Mouse (Mus musculus) olfactory bulb, adult 2 months (tissue): Measurements from ENCODE around the gene Sptssb. TPM values are rescaled to one million over a fixed set of nuclear protein-coding genes. Genes with fewer than 3 reads are reported as not detected.

Experiments used
- H3K27ac ChIP-seq: fragments of 200-500 bp; 2 replicates; pipeline ENCODE4 v1.5.1; 2012; ENCODE audit warnings: low read depth, low read length; ENCODE audit not compliant: insufficient read depth
- H3K4me1 ChIP-seq: fragments of 200-500 bp; 2 replicates; pipeline ENCODE4 v1.6.1; 2012; ENCODE audit warnings: low read length; ENCODE audit not compliant: control insufficient read depth, insufficient read depth
- H3K4me3 ChIP-seq: fragments of 200-500 bp; 2 replicates; pipeline ENCODE4 v1.5.1; 2012; ENCODE audit warnings: mild to moderate bottlenecking, low read depth, low read length, moderate library complexity; ENCODE audit not compliant: insufficient read depth
- CTCF ChIP-seq: fragments of 200-500 bp; IDR thresholded peaks from 2 replicates; pipeline ENCODE4 v1.5.1; 2012; ENCODE audit warnings: low read depth, mild to moderate bottlenecking, low read length, moderate library complexity; ENCODE audit not compliant: insufficient read depth
- POLR2A ChIP-seq: fragments of 200-500 bp; IDR thresholded peaks from 2 replicates; pipeline ENCODE4 v1.6.1; 2012; ENCODE audit warnings: mild to moderate bottlenecking, low read depth, low read length, moderate library complexity; ENCODE audit not compliant: insufficient read depth
- WGBS: fragments of 180-500 bp; shearing (Covaris S2); methylation state at CpG from one replicate; pipeline ENCODE4 v1.1.7; 2018; 5-methylcytosine and 5-hydroxymethylcytosine counted together
- polyA plus RNA-seq: library from polyadenylated mRNA; stranded (reverse); fragments of >200 nt; gene quantifications from 2 replicates; pipeline ENCODE4 v1.2.4, GENCODE M21; 2012; ENCODE audit warnings: low replicate concordance; ENCODE audit not compliant: missing spikeins, insufficient read depth, insufficient read length

Gene Sptssb
- polyA plus RNA-seq, 1 experiment, result not detected

- Histone ChIP-seq H3K4me3 (no peak overlapping the region), H3K27ac (peak overlapping the region; percentile 33), H3K4me1 (peaks cover 6% of the 10 kb centered on the region; the same call in 1 of the 2 replicates)
- TF ChIP-seq POLR2A, result no peak
- WGBS, result 48% methylated on average over 9 of the region's 9 CpGs
Observed at GRCm38 (mm10) chr3:69861789-69862395, 2.2 kb upstream of the Sptssb start.

GRCm38 (mm10) chr3:69860589-69861521 is 1.1 kb upstream of the Sptssb start:
- Histone ChIP-seq H3K4me3 (peak overlapping the region; percentile 48), H3K4me1 (peaks cover 6% of the 10 kb centered on the region; the same call in 1 of the 2 replicates), H3K27ac (peak overlapping the region; percentile 27; the same call in 1 of the 2 replicates)
- WGBS, result under 1% methylated on average over 40 of the region's 40 CpGs
- TF ChIP-seq CTCF (no peak), POLR2A (no peak)

- Histone ChIP-seq H3K27ac (no peak overlapping the region), H3K4me3 (no peak overlapping the region), H3K4me1 (no peaks in the 10 kb centered on the region)
- TF ChIP-seq POLR2A, result no peak
- no peak for TF ChIP-seq CTCF
- 84% methylated on average over 6 of the region's 6 CpGs for WGBS
Observed at GRCm38 (mm10) chr3:69839485-69839884, 20.3 kb downstream of the Sptssb start.

- H3K27ac ChIP-seq, result no peak overlapping the region
- no peaks in the 10 kb centered on the region for H3K4me1 ChIP-seq
- H3K4me3 ChIP-seq, result no peak overlapping the region
- TF ChIP-seq CTCF (no peak), POLR2A (no peak)
- 87% methylated on average over 8 of the region's 8 CpGs for WGBS
Observed at GRCm38 (mm10) chr3:69829532-69829931, 30.2 kb downstream of the Sptssb start.

GRCm38 (mm10) chr3:69824536-69824935 is 35.2 kb downstream of the Sptssb start:
- TF ChIP-seq CTCF (no peak), POLR2A (no peak)
- H3K27ac ChIP-seq, result no peak overlapping the region
- H3K4me1 ChIP-seq, result no peaks in the 10 kb centered on the region
- WGBS, result 100% methylated on average over 1 of the region's 1 CpGs
- H3K4me3 ChIP-seq, result no peak overlapping the region

GRCm38 (mm10) chr3:69820614-69821013 is 39.1 kb downstream of the Sptssb start:
- no peaks in the 10 kb centered on the region for H3K4me1 ChIP-seq
- no peak overlapping the region for H3K4me3 ChIP-seq
- TF ChIP-seq POLR2A (no peak), CTCF (no peak)
- WGBS, result 95% methylated on average over 7 of the region's 7 CpGs
- no peak overlapping the region for H3K27ac ChIP-seq

- Histone ChIP-seq H3K27ac (no peak overlapping the region), H3K4me1 (no peaks in the 10 kb centered on the region), H3K4me3 (no peak overlapping the region)
- WGBS, result 22% methylated on average over 3 of the region's 3 CpGs
- TF ChIP-seq CTCF (no peak), POLR2A (no peak)
Observed at GRCm38 (mm10) chr3:69819851-69820200, 39.9 kb downstream of the Sptssb start.

GRCm38 (mm10) chr3:69819146-69819850 is 40.4 kb downstream of the Sptssb start:
- Histone ChIP-seq H3K4me1 (no peaks in the 10 kb centered on the region), H3K27ac (no peak overlapping the region)

GRCm38 (mm10) chr3:69818466-69818865 is 41.3 kb downstream of the Sptssb start:
- Histone ChIP-seq H3K4me3 (no peak overlapping the region), H3K27ac (no peak overlapping the region), H3K4me1 (no peaks in the 10 kb centered on the region)
- 63% methylated on average over 5 of the region's 5 CpGs for WGBS
- no peak for TF ChIP-seq CTCF
- no peak for TF ChIP-seq POLR2A

More at GRCm38 (mm10) chr3:69819146-69819850, 40.4 kb downstream of the Sptssb start:
- no peak overlapping the region for H3K4me3 ChIP-seq
- 75% methylated on average over 7 of the region's 7 CpGs for WGBS
- no peak for TF ChIP-seq CTCF
- no peak for TF ChIP-seq POLR2A
